Mouse (Mus musculus) neutrophil, adult 5-6 weeks (primary cell): ENCODE measurements around the gene Rundc1. TPM values are rescaled to one million over a fixed set of nuclear protein-coding genes. Genes with fewer than 3 reads are reported as not detected.
"Not testable (repeated sequence)": the region's sequence is repeated elsewhere in the genome, so short reads cannot be mapped to it uniquely, and the experiment has no call there.

Source experiments
- ATAC-seq: fragments of 151-379, 151-347 bp; 2 replicates; pipeline ENCODE4 v1.8.0; 2017; ENCODE audit warnings: mild to moderate bottlenecking, moderate TSS enrichment; ENCODE audit not compliant: insufficient number of reproducible peaks, poor library complexity, low FRiP score, severe bottlenecking; ENCODE audit errors: extremely low read depth
- total RNA-seq: library from RNA; stranded (forward); fragments of 200-1000 nt; gene quantifications from 2 replicates; pipeline ENCODE4 v1.2.3, GENCODE M21; 2017

Gene Rundc1
- total RNA-seq, 1 experiment from 2014 or later = 10.0 TPM

GRCm38 (mm10) chr11:101462583-101463440 is 37.9 kb downstream of the Rundc1 start:
- ATAC-seq = no peak

GRCm38 (mm10) chr11:101464211-101465100 is 39.6 kb downstream of the Rundc1 start, which contains the start of gene Rnd2:
TSS of gene Rnd2 (plus strand) at chr11:101464999.
- ATAC-seq = no peak

DNA sequence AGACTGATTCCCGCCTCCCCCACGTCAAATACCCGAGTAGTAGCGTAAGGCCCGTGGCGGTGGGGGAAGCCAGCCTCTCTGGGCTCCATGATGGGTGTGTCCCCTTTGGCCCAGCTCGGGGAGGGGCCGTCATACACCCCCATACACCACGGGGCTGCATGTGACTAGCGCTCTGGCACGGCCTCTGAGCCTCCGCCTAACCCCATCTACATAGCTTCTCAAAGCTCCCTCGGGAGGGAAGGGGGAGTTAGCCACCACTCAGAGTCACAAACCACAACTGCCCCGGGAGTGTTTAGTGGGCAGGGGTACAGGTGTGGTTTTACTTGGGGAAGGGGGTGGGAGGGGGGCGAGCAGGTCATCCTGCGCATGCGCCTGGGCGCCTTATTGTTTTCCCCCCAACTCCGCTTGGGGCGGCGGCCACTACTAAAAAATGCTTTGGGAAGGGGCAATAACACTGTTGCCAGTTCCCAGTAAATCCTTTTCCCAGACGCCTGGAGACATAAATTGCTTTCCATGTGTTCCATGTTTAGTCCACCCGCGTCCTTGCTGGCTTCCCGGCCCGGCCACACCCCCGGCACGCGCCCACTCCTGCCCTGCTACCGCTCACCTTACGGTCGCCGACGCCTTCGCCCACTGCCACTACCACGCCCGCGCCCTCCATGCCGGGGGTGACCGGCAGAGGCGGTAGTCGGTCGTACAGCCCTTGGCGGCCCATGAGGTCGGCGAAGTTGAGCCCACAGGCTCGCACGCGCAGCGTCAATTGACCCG is 40.4 kb downstream of the Rundc1 start:
- peak; percentile 30 for ATAC-seq

DNA sequence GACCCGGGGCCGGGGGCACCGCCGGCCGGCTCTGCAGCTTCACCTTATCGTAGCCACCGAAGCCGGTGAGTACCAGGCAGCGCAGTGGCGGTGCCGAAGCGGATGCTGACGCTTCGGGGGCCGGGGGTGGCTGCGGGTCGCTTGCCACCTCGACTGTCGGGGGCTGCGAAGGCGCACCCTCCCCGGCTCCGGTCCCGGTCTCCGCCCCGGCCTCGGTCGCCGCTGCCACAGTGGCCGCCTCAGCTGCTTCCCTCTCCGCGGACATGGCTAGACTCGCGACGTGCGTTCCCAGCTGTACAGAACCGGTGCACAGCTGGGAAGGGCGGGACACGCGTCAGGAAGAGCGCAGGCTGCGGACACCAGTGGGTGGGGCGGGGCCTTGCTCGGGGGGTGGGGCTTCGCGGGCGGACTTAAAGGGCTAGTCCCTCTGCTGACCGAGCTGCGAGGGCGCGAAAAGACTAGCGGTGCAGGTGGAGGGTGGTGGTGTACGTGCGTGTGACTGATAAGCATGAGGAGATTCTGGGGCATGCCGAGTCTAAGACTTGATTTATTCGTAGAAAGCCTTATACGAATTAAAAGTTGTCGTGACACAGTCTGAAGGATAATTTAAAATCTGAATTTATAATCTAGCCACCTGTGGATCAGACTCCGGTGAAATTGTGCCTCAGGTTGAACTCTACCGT is 41.1 kb downstream of the Rundc1 start, which contains the start of gene Vat1:
Gene Vat1 (minus strand): TSS at position 362 of the 683 bp plus-strand sequence.
- ATAC-seq = peak; percentile 43; the same call in 1 of the 2 replicates

GRCm38 (mm10) chr11:101466552-101466950 is 41.7 kb downstream of the Rundc1 start:
- ATAC-seq = not testable (repeated sequence)

DNA sequence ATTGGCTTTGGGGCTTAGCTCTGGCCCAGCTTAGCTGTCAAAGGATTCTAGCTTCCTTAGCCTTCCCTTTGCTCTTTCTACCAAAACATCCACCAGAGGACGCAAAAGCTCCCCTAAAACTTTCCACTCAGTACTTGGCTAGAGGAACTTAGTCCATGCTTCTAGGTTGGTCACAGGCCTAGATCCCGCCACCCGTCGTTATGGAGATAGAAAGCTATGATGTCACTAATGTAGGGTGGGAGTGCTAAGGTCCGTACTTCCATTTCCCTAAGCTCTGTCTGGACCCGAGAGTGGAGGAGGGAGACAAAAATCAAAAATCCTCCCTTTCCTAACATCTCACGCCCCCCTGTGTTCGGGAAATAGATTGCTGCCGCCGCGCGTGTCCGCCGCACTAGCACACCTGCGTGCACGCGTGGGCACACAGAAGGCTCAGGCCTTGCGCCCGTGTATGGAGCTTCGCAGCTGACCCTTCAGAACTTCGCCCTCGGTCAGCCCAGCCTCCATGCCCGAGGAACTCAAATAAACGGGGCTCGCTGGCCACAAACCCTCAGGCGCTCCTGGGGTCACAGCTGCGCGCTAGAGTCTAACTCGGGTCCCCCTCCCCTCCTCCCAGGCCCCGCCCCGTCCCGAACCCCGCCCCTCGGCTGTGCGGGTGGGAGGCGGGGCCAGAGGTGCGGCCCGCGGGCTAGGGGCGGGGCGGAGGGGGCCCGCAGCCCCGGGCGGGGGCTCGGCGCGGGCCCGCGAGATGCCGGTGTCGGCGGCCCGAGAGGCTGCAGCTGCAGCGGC is 42.8 kb downstream of the Rundc1 start:
- ATAC-seq = peak; percentile 17

DNA sequence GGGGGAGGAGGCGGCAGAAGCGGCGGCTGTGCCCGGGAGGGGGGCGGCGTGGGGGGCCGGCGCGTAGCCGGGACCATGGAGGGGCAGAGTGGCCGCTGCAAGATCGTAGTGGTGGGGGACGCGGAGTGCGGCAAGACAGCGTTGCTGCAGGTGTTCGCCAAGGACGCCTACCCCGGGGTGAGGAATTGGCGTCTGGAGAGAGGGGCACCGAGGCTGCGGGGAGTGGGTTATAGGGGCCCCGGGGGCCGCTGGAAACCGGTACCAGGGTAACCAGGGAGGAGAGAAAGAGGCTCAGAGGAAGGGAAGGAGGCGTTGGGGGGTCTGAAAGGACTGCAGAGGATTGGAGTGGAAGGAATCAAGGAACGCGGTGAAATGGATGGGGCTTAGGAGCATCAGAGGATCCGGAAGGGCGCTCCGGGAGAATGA is 43.4 kb downstream of the Rundc1 start:
- ATAC-seq = no peak

DNA sequence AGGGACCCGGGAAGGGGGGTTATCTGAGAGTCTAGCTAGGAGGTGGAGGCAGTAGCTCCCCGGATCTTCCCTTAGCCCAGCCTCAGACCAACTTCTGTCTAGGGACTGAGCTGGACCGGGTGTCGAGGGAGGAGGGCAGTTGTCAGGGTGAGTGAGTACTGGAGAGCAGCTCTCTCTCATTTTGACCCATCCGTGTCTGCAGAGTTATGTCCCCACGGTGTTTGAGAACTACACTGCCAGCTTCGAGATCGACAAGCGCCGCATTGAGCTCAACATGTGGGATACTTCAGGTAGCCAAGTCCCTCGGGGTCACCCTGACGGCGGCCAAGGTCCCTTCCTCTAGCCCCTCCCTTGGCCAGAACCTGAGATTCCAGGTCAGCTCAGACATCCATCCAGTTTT is 43.8 kb downstream of the Rundc1 start:
- ATAC-seq = no peak

DNA sequence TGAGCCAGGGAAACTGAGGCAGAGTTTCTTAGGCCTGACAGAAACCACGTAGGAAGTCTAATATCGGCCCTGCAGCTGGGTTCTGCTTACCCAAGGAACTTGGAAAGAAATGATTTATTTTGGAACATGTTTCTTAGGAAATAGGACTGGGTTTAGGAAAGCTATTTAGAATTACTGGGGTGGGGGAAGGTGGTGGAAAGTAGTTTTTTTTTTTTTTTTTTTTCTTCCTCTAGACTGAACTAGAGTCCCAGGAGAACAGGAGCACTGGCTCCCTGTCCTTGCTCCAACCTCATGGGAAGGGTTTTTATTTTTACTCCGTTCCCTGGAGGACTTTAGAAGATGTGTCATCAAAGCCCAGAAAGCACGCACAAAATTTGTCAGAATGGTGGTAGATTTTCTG is 44.3 kb downstream of the Rundc1 start:
- no peak for ATAC-seq

GRCm38 (mm10) chr11:101470206-101470605 is 45.3 kb downstream of the Rundc1 start:
- ATAC-seq = no peak

- no peak for ATAC-seq
Observed at GRCm38 (mm10) chr11:101471926-101472325, 47.0 kb downstream of the Rundc1 start.

DNA sequence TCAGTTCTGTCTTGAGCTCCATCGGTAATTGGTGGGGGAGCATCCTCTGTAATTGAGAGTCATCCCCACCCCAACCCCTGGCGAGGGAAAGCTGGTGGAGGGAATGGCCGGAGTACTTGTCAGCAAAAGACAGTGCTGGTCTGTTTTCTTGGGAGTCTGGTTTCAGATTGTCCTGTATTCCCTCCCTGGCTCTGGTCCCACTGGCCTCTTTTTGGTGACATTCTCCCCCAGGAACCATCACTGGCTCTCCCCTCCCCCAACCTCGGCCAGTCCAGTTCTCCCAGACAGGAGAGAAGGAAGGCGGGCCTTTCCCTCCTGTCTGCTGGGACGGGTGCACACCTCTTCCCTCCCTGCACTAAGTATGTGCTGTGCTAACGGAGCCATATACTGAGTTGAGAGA is 47.5 kb downstream of the Rundc1 start:
- ATAC-seq = no peak

- ATAC-seq = not testable (repeated sequence)
Observed at GRCm38 (mm10) chr11:101473686-101474085, 48.8 kb downstream of the Rundc1 start.

DNA sequence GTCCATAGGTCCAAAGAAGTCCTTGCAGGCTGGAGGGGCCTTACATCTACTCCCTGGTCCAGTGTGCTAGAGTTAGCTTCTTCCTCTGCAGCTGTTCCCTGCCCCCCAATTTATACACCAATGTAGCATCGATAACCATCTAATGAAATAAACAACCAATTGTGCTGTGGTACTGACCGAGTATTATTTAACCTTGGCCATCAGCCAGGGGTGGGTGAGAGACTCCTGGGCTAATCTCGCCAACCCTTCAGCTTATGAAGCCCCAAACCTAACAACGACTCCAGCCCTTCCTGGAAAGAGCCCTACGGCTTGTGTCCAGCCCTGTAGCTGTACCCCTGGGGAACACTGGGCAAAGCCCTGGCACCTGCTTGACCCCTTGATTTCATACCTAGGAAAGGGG is 49.4 kb downstream of the Rundc1 start:
- ATAC-seq = no peak

- not testable (repeated sequence) for ATAC-seq
Observed at GRCm38 (mm10) chr11:101476361-101476760, 51.5 kb downstream of the Rundc1 start.

- no peak for ATAC-seq
Observed at GRCm38 (mm10) chr11:101477194-101477551, 52.3 kb downstream of the Rundc1 start.

DNA sequence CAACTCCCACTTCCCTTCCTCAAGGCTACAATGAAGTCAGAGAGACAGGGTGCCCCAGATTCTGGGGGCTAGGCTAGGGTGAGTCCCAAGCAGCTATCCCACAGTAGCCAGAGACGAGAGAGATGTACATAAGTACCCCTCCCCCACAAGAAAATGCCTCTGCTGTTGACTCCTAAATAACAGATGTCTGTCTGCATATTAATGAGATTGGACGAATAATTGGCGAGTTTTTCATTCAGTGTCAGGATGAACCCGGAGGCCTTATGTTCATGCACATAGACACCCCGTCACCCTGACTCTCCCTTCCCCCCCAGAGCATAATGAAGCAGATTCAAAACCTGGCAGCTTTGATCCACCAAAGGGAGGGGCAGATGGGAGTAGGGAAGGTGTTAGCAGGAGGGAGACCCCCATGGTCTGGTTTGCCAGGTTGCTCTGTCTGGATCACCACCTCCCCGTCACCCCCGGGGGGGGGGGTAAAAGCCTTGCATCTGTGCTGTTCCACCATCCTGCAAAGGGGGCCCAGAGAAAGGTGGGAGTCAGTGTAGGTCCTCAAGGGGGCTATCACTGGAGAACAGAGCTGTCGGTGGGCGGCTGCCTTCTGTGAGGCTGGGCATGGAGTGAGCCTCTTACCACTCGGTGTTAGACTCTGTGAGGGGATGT is 52.8 kb downstream of the Rundc1 start:
- no peak for ATAC-seq
